Mouse (Mus musculus): Measurements from ENCODE around the gene Tor2a. TPM values are rescaled to one million over a fixed set of nuclear protein-coding genes. Genes with fewer than 3 reads are reported as not detected.

Gene Tor2a
- polyA plus RNA-seq, 1 experiment from 2014 or later, result 73.1 TPM

- Histone ChIP-seq H3K27me3 (replicated peaks; ENCODE audit: control insufficient read depth, insufficient read depth, low read length) (no peaks in the 10 kb centered on the region), H3K4me2 (ENCODE audit: low read depth, low read length) (no peak overlapping the region), H3K36me3 (ENCODE audit: control insufficient read depth, insufficient read depth, low read length) (no peaks in the 10 kb centered on the region), H3K9me3 (ENCODE audit: control insufficient read depth, low read length) (no peaks in the 10 kb centered on the region), H3K9ac (ENCODE audit: low read depth, low read length) (no peak overlapping the region), H3K4me1 (ENCODE audit: control insufficient read depth, insufficient read depth, low read length) (peaks cover 5% of the 10 kb centered on the region), H3K4me3 (ENCODE audit: low read length) (no peak overlapping the region), H3K27ac (ENCODE audit: low read length) (no peak overlapping the region)
- 65% methylated on average over 12 of the region's 12 CpGs for WGBS
- no peak for ATAC-seq
Measured at GRCm38 (mm10) chr2:32767241-32767640, 10.2 kb downstream of the Tor2a start.

GRCm38 (mm10) chr2:32768661-32769285 is 11.7 kb downstream of the Tor2a start:
- H3K4me3 ChIP-seq (ENCODE audit: low read length), result no peak overlapping the region
- H3K4me1 ChIP-seq (ENCODE audit: control insufficient read depth, insufficient read depth, low read length), result peaks cover 6% of the 10 kb centered on the region
- no peaks in the 10 kb centered on the region for H3K9me3 ChIP-seq (ENCODE audit: control insufficient read depth, low read length)
- no peaks in the 10 kb centered on the region for H3K36me3 ChIP-seq (ENCODE audit: control insufficient read depth, insufficient read depth, low read length)
- 53% methylated on average over 19 of the region's 19 CpGs for WGBS
- H3K4me2 ChIP-seq (ENCODE audit: low read depth, low read length), result no peak overlapping the region
- H3K9ac ChIP-seq (ENCODE audit: low read depth, low read length), result peak overlapping the region; percentile 34; the same call in 1 of the 2 replicates
- no peak overlapping the region for H3K27ac ChIP-seq (ENCODE audit: low read length)
- H3K27me3 ChIP-seq (replicated peaks; ENCODE audit: control insufficient read depth, insufficient read depth, low read length), result no peaks in the 10 kb centered on the region
- peak; percentile 32; the same call in 1 of the 2 replicates for ATAC-seq

DNA sequence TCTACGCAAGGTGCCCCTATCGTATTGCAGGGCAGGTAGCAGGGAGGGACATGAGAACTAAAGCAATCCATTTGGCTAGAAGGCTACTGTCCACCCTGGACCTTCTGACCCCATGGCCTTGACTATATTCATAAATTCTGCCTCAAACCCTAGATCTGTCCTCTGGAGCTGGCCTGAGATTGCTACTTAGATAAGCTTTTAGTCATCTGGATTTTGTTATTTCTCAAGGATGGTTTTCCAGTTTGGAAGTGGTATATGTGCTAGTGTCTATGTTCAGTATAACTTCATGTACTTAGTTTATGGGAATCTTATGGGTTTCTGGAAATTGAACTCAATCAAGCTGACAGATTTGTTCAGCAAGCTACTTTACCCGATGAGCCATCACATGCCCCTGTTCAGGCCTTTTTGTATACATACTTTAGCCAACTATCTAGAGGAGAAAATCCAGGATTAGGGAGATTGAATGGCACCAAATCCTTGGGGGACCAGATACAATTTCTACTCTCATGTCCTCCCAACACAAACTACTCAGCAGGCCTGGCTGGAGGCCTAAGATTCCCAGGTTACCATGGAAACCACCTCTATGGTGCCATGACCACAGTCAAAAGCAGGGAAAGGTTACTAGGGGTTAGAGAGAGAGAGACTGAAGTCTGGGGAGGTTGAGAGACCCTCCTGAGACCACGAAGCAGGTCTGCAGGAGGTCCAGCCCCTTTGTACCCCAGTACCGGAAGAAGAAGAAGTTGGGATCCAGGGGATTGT is 12.5 kb downstream of the Tor2a start:
- H3K9ac ChIP-seq (ENCODE audit: low read depth, low read length), result no peak overlapping the region
- no peaks in the 10 kb centered on the region for H3K9me3 ChIP-seq (ENCODE audit: control insufficient read depth, low read length)
- no peaks in the 10 kb centered on the region for H3K36me3 ChIP-seq (ENCODE audit: control insufficient read depth, insufficient read depth, low read length)
- no peak overlapping the region for H3K4me2 ChIP-seq (ENCODE audit: low read depth, low read length)
- 71% methylated on average over 5 of the region's 5 CpGs for WGBS
- H3K4me3 ChIP-seq (ENCODE audit: low read length), result no peak overlapping the region
- no peaks in the 10 kb centered on the region for H3K27me3 ChIP-seq (replicated peaks; ENCODE audit: control insufficient read depth, insufficient read depth, low read length)
- ATAC-seq, result no peak
- no peak overlapping the region for H3K27ac ChIP-seq (ENCODE audit: low read length)
- H3K4me1 ChIP-seq (ENCODE audit: control insufficient read depth, insufficient read depth, low read length), result peaks cover 6% of the 10 kb centered on the region

GRCm38 (mm10) chr2:32771886-32772285 is 14.9 kb downstream of the Tor2a start:
- 0 out of 2 replicates have a peak overlapping the region, but pooled peaks have one; percentile 9 for H3K27ac ChIP-seq (ENCODE audit: low read length)
- 24% methylated on average over 12 of the region's 12 CpGs for WGBS
- no peak overlapping the region for H3K4me2 ChIP-seq (ENCODE audit: low read depth, low read length)
- H3K4me1 ChIP-seq (ENCODE audit: control insufficient read depth, insufficient read depth, low read length), result peaks cover 19% of the 10 kb centered on the region
- H3K27me3 ChIP-seq (replicated peaks; ENCODE audit: control insufficient read depth, insufficient read depth, low read length), result no peaks in the 10 kb centered on the region
- no peaks in the 10 kb centered on the region for H3K36me3 ChIP-seq (ENCODE audit: control insufficient read depth, insufficient read depth, low read length)
- no peak for ATAC-seq
- no peaks in the 10 kb centered on the region for H3K9me3 ChIP-seq (ENCODE audit: control insufficient read depth, low read length)
- 0 out of 2 replicates have a peak overlapping the region, but pooled peaks have one; percentile 6 for H3K9ac ChIP-seq (ENCODE audit: low read depth, low read length)
- H3K4me3 ChIP-seq (ENCODE audit: low read length), result no peak overlapping the region

- H3K27ac ChIP-seq (ENCODE audit: low read length), result no peak overlapping the region
- H3K4me1 ChIP-seq (ENCODE audit: control insufficient read depth, insufficient read depth, low read length), result peaks cover 19% of the 10 kb centered on the region
- H3K4me3 ChIP-seq (ENCODE audit: low read length), result no peak overlapping the region
- H3K27me3 ChIP-seq (replicated peaks; ENCODE audit: control insufficient read depth, insufficient read depth, low read length), result no peaks in the 10 kb centered on the region
- WGBS, result 81% methylated on average over 8 of the region's 8 CpGs
- no peak for ATAC-seq
- H3K4me2 ChIP-seq (ENCODE audit: low read depth, low read length), result no peak overlapping the region
- no peaks in the 10 kb centered on the region for H3K36me3 ChIP-seq (ENCODE audit: control insufficient read depth, insufficient read depth, low read length)
- H3K9ac ChIP-seq (ENCODE audit: low read depth, low read length), result no peak overlapping the region
- H3K9me3 ChIP-seq (ENCODE audit: control insufficient read depth, low read length), result no peaks in the 10 kb centered on the region
Measured at GRCm38 (mm10) chr2:32772626-32773279, 15.7 kb downstream of the Tor2a start.

DNA sequence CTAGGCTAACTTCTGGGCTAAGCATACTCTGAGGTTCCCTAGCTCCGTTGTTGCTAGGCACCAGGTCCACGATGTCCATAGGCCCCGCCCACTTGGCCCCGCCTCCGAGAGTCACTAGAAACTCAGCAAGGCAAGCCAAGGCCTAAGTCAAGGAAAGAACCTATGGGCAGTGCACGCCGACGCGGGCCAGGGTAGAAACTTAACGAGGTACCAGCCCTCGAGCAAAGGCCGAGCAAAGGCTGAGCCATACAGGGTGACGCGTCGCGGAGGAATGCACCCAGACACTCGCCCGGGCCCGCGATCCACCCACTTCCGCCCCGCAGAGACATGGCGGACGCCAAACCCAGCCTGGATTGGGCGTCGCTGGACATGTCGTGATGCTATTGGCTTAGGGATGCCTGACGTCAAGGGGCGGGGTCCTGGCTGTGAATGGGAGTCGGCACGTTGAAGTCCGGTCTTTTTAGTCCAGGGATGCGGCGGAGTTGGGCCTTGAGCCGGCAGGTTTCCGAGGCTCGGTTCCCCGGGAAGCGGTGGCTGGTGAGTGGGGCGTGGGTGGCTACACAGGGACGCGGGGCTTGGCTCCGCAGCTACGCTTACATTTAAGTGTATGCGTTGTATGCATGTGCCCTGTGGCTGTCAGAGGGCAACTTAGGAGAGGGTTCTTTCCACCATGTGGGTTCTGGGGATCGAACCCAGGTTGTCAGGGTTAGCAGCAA is 18.5 kb downstream of the Tor2a start, which contains the start of the genes Ttc16 and Ptrh1:
Ttc16 (minus strand) TSS at position 275 of the 716 bp plus-strand sequence.
Ptrh1 (plus strand) TSS at position 428 of the 716 bp plus-strand sequence.
- Histone ChIP-seq H3K27ac (ENCODE audit: low read length) (peak within 1 kb of the TSS; percentile 73), H3K27me3 (replicated peaks; ENCODE audit: control insufficient read depth, insufficient read depth, low read length) (no peaks in the 10 kb centered on the region), H3K4me2 (ENCODE audit: low read depth, low read length) (peak within 1 kb of the TSS; percentile 93), H3K9me3 (ENCODE audit: control insufficient read depth, low read length) (no peaks in the 10 kb centered on the region), H3K4me1 (ENCODE audit: control insufficient read depth, insufficient read depth, low read length) (peaks cover 17% of the 10 kb centered on the region), H3K9ac (ENCODE audit: low read depth, low read length) (peak within 1 kb of the TSS; percentile 69), H3K36me3 (ENCODE audit: control insufficient read depth, insufficient read depth, low read length) (no peaks in the 10 kb centered on the region), H3K4me3 (ENCODE audit: low read length) (peak within 1 kb of the TSS; percentile 64)
- peak; percentile 96 for ATAC-seq
- WGBS, result under 1% methylated on average over 46 of the region's 46 CpGs

GRCm38 (mm10) chr2:32776192-32776591 is 19.2 kb downstream of the Tor2a start:
- Histone ChIP-seq H3K4me2 (ENCODE audit: low read depth, low read length) (peak overlapping the region; percentile 93), H3K4me1 (ENCODE audit: control insufficient read depth, insufficient read depth, low read length) (peaks cover 17% of the 10 kb centered on the region), H3K27ac (ENCODE audit: low read length) (no peak overlapping the region), H3K27me3 (replicated peaks; ENCODE audit: control insufficient read depth, insufficient read depth, low read length) (no peaks in the 10 kb centered on the region), H3K9me3 (ENCODE audit: control insufficient read depth, low read length) (no peaks in the 10 kb centered on the region), H3K36me3 (ENCODE audit: control insufficient read depth, insufficient read depth, low read length) (no peaks in the 10 kb centered on the region), H3K9ac (ENCODE audit: low read depth, low read length) (peak overlapping the region; percentile 67), H3K4me3 (ENCODE audit: low read length) (peak overlapping the region; percentile 64)
- ATAC-seq, result no peak
- 24% methylated on average over 22 of the region's 22 CpGs for WGBS

GRCm38 (mm10) chr2:32778081-32778480 is 21.0 kb downstream of the Tor2a start:
- ATAC-seq, result no peak
- Histone ChIP-seq H3K9ac (ENCODE audit: low read depth, low read length) (no peak overlapping the region), H3K27me3 (replicated peaks; ENCODE audit: control insufficient read depth, insufficient read depth, low read length) (no peaks in the 10 kb centered on the region), H3K27ac (ENCODE audit: low read length) (no peak overlapping the region), H3K4me2 (ENCODE audit: low read depth, low read length) (no peak overlapping the region), H3K4me1 (ENCODE audit: control insufficient read depth, insufficient read depth, low read length) (peaks cover 13% of the 10 kb centered on the region), H3K4me3 (ENCODE audit: low read length) (no peak overlapping the region), H3K9me3 (ENCODE audit: control insufficient read depth, low read length) (no peaks in the 10 kb centered on the region), H3K36me3 (ENCODE audit: control insufficient read depth, insufficient read depth, low read length) (no peaks in the 10 kb centered on the region)
- WGBS, result 92% methylated on average over 6 of the region's 6 CpGs

DNA sequence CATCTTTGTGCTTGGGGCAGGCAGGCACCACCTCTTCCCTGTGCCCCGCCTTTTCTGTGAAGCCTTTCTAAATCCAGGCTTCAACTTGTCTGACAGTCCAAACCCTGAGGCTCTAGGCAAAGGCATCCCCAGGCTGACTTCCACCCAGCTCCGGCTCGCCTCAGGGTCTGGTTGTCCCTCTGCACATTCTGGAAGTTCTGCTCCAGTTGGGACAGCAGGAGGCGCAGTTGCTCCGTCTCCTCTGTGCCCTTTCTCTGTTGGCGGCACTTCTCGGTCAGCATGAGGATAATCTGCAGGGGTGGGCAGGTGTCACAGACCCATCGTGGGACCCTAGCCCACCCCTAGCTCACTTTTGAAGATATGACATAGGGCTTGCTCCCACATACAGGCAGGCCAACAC is 22.1 kb downstream of the Tor2a start:
- Histone ChIP-seq H3K36me3 (ENCODE audit: control insufficient read depth, insufficient read depth, low read length) (no peaks in the 10 kb centered on the region), H3K27me3 (replicated peaks; ENCODE audit: control insufficient read depth, insufficient read depth, low read length) (no peaks in the 10 kb centered on the region), H3K4me2 (ENCODE audit: low read depth, low read length) (no peak overlapping the region), H3K27ac (ENCODE audit: low read length) (no peak overlapping the region), H3K9ac (ENCODE audit: low read depth, low read length) (no peak overlapping the region), H3K4me3 (ENCODE audit: low read length) (no peak overlapping the region), H3K9me3 (ENCODE audit: control insufficient read depth, low read length) (no peaks in the 10 kb centered on the region), H3K4me1 (ENCODE audit: control insufficient read depth, insufficient read depth, low read length) (peaks cover 15% of the 10 kb centered on the region)
- ATAC-seq, result no peak
- 23% methylated on average over 8 of the region's 8 CpGs for WGBS

Data from intestine, embryonic 16.5 days (tissue).